ENCODE assay signal across 8 mouse cellular contexts in the genomic region with DNA sequence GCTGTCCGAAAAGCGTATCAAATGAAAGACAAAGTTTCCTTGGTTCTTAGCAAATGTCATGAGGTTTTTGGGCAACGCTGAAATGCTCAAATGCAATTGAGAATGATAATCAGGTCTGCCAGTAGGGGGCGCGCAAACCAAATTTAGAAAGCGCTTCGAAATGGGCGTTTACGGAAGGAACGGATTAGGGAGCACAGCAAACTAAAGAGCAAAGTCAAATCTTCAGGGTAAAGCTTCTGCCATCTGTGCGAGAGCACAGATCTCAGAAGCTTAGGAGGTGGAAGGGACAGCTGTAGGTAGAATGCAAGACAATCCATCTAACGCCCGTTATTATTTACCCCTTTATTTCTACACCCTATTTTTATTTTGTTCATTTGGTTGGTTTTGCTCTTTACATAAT.
DNase-seq lines count a peak whose midpoint lies in the region; ATAC-seq and TF ChIP-seq lines count a peak whose summit lies in the region.

No protein-coding gene starts in this region.

- TF ChIP-seq CTCF in kidney, adult 2 months (conservative IDR thresholded peaks at IDR 0.05; ENCODE audit: insufficient read depth, insufficient read length, low read depth, low read length), result peak; percentile 77

- H3K27ac ChIP-seq in embryonic facial prominence, embryonic 10.5 days (replicated peaks), result no peak overlapping the region
- no peak overlapping the region for H3K27ac ChIP-seq in kidney, adult 2 months (ENCODE audit: insufficient read depth, low read depth, low read length)
- no peak overlapping the region for H3K27ac ChIP-seq in limb, embryonic 13.5 days
- H3K27ac ChIP-seq in midbrain, embryonic 15.5 days, result no peak overlapping the region

- DNase-seq in 3134 (ENCODE audit: extremely low read depth, insufficient read length, low spot score), result peak; percentile 54
- peak; percentile 93 for DNase-seq in adrenal gland, postnatal 14 days
- DNase-seq in embryonic facial prominence, embryonic 10.5 days (ENCODE audit: low spot score), result peak; percentile 84
- DNase-seq in heart, adult 18-20 months, result peak; percentile 87 to 95
- peak; percentile 86 for DNase-seq in kidney, adult 2 months
- peak; percentile 64 to 85 for DNase-seq in spleen, adult 18-20 months

- no peak overlapping the region for H3K4me3 ChIP-seq in embryonic facial prominence, embryonic 10.5 days
- H3K4me3 ChIP-seq in kidney, adult 2 months (ENCODE audit: insufficient read depth, low read depth, low read length), result no peak overlapping the region
- H3K4me3 ChIP-seq in limb, embryonic 13.5 days, result no peak overlapping the region
- H3K4me3 ChIP-seq in midbrain, embryonic 15.5 days, result no peak overlapping the region

- no peak for TF ChIP-seq POLR2A in kidney, adult 2 months (IDR thresholded peaks at IDR 0.05; ENCODE audit: low read depth, low read length)

- no peak overlapping the region for H3K9ac ChIP-seq in limb, embryonic 13.5 days
- no peak overlapping the region for H3K9ac ChIP-seq in midbrain, embryonic 15.5 days

- 0 out of 2 replicates have a peak, but pooled peaks cover 5% of the 10 kb centered on the region for H3K27me3 ChIP-seq in embryonic facial prominence, embryonic 10.5 days (replicated peaks; ENCODE audit: low read depth, poor library complexity, severe bottlenecking)
- H3K27me3 ChIP-seq in kidney, adult 2 months (replicated peaks; ENCODE audit: control insufficient read depth, insufficient read depth, low read length), result no peaks in the 10 kb centered on the region
- H3K27me3 ChIP-seq in limb, embryonic 13.5 days, result no peaks in the 10 kb centered on the region
- H3K27me3 ChIP-seq in midbrain, embryonic 15.5 days (replicated peaks), result no peaks in the 10 kb centered on the region

- peak overlapping the region; percentile 51 for H3K4me2 ChIP-seq in limb, embryonic 13.5 days (replicated peaks)
- H3K4me2 ChIP-seq in midbrain, embryonic 15.5 days, result peak overlapping the region; percentile 27; the same call in 1 of the 2 replicates

- no peaks in the 10 kb centered on the region for H3K9me3 ChIP-seq in embryonic facial prominence, embryonic 10.5 days
- H3K9me3 ChIP-seq in limb, embryonic 13.5 days, result no peaks in the 10 kb centered on the region
- no peaks in the 10 kb centered on the region for H3K9me3 ChIP-seq in midbrain, embryonic 15.5 days

- WGBS in embryonic facial prominence, embryonic 10.5 days, result 8% methylated on average over 13 of the region's 13 CpGs
- 8% methylated on average over 13 of the region's 13 CpGs for WGBS in kidney, adult 2 months
- WGBS in limb, embryonic 13.5 days, result 9% methylated on average over 13 of the region's 13 CpGs
- WGBS in midbrain, embryonic 15.5 days, result 8% methylated on average over 13 of the region's 13 CpGs

- ATAC-seq in limb, embryonic 13.5 days (ENCODE audit: low FRiP score, low read depth), result peak; percentile 64; the same call in 1 of the 2 replicates
- peak; percentile 66 for ATAC-seq in midbrain, embryonic 15.5 days (replicated peaks)

- no peaks in the 10 kb centered on the region for H3K4me1 ChIP-seq in embryonic facial prominence, embryonic 10.5 days
- H3K4me1 ChIP-seq in kidney, adult 2 months (ENCODE audit: control insufficient read depth, insufficient read depth, low read length), result no peaks in the 10 kb centered on the region
- no peaks in the 10 kb centered on the region for H3K4me1 ChIP-seq in limb, embryonic 13.5 days
- H3K4me1 ChIP-seq in midbrain, embryonic 15.5 days, result no peaks in the 10 kb centered on the region

- H3K36me3 ChIP-seq in embryonic facial prominence, embryonic 10.5 days (replicated peaks), result no peaks in the 10 kb centered on the region
- no peaks in the 10 kb centered on the region for H3K36me3 ChIP-seq in kidney, adult 2 months (ENCODE audit: control insufficient read depth, insufficient read depth, low read length)
- no peaks in the 10 kb centered on the region for H3K36me3 ChIP-seq in limb, embryonic 13.5 days
- H3K36me3 ChIP-seq in midbrain, embryonic 15.5 days (replicated peaks), result no peaks in the 10 kb centered on the region
